Mouse (Mus musculus): Measurements from ENCODE around the gene Vamp1. TPM values are rescaled to one million over a fixed set of nuclear protein-coding genes. Genes with fewer than 3 reads are reported as not detected.
"Not testable (repeated sequence)": the region's sequence is repeated elsewhere in the genome, so short reads cannot be mapped to it uniquely, and the experiment has no call there.

Gene Vamp1
- polyA plus RNA-seq, 1 experiment from 2014 or later, result 2.6 TPM

DNA sequence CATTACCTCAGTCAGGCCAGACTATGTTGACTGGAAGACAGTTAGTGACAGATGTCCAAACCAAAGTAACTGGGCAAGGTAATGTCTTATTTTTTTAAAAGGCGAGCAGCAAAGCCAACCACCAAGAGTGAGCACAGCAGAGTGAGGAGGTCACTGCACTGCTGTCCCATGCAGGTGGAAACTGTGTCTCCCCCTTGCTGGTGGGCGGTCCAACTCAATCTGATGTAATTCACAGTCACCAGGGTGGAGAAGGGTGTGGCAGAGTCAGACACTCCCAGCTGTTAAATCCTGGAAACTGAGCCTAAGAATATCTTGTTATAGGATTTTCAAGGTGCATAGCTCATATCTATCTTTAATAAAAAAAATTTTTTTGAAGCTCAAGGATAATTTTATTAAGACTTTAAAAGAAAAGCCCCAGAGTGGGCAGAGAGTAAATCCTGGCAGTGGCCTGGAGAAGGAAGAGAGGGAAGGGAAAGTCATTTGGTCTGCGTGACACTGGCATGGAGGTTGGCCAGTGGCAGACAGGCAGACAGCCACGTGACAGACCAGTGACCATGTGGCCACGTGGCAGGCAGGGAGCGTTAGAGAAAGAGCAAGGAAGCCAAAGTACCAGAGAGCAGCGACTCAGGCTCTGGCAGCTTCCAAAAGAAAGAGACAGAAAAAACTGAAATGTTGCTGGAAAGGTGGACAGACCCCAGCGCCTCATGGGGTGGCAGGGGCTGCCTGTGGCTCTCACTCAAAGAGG is 41.0 kb downstream of the Vamp1 start:
- H3K4me1 ChIP-seq (ENCODE audit: insufficient read depth), result no peaks in the 10 kb centered on the region
- no peak overlapping the region for H3K4me2 ChIP-seq
- ATAC-seq (ENCODE audit: insufficient read depth) (no peak), DNase-seq (no peak)
- H3K36me3 ChIP-seq (ENCODE audit: insufficient read depth), result no peaks in the 10 kb centered on the region
- no peaks in the 10 kb centered on the region for H3K27me3 ChIP-seq (ENCODE audit: insufficient read depth, low read length)
- no peak overlapping the region for H3K4me3 ChIP-seq (ENCODE audit: low read depth, low read length)
- H3K27ac ChIP-seq (ENCODE audit: low read depth), result no peak overlapping the region
- H3K9ac ChIP-seq, result no peak overlapping the region
- no peaks in the 10 kb centered on the region for H3K9me3 ChIP-seq (ENCODE audit: low read depth, low read length)
- no peak for TF ChIP-seq CTCF (IDR thresholded peaks at IDR 0.05; ENCODE audit: low read depth)
- WGBS, result 70% methylated on average over 8 of the region's 8 CpGs

DNA sequence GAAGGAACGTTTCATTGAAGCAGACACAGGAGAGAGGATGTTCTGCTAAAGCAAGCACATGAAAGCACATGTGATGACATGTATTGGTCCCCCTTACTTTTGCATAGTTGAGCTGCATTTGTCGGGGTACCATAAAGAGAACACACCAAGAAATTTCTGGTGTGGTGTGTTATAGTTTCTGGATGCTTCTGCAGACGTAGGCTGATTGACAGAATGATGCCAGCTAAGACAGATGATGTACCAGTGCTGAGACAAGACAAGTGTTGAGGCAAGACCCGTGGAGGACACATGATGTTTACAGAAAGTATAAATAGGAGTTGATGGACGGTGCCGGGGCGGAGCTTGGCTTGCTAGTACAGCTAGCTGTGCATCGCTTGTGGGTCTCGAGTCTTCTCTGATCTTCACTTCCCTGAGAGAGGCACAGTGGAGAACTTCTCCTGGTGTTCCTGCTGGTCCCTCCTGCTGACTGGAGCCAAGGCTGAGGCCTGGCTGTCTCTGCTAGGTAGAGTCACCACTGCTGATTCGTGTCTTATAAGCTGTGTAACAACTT is 44.7 kb downstream of the Vamp1 start:
- Histone ChIP-seq H3K36me3 (ENCODE audit: insufficient read depth) (no peaks in the 10 kb centered on the region), H3K9me3 (ENCODE audit: low read depth, low read length) (no peaks in the 10 kb centered on the region), H3K4me3 (ENCODE audit: low read depth, low read length) (no peak overlapping the region), H3K4me2 (no peak overlapping the region), H3K27me3 (ENCODE audit: insufficient read depth, low read length) (no peaks in the 10 kb centered on the region), H3K27ac (ENCODE audit: low read depth) (no peak overlapping the region), H3K4me1 (ENCODE audit: insufficient read depth) (no peaks in the 10 kb centered on the region), H3K9ac (no peak overlapping the region)
- no peak for TF ChIP-seq CTCF (IDR thresholded peaks at IDR 0.05; ENCODE audit: low read depth)
- 45% methylated on average over 10 of the region's 10 CpGs for WGBS
- DNase-seq (no peak), ATAC-seq (ENCODE audit: insufficient read depth) (no peak)

DNA sequence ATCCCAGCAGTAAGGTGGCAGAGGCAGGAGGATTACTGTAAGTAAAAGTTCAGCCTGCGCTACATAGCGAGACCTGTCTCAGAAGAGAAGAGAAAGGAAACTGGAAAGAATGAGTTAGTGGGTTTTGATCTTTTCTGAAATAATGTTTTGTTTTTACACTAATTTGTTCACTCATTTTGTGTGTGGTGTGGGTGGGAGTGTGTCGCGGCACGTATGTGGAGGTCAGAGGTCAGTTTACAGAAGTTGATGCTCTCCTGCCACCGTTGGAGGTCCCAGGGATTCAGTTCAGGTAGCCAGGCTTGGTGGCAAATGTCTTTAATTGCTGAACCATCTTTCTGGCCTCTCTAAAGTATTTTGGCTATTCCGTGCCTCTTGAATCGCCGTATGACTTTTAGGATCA is 48.9 kb downstream of the Vamp1 start:
- no peak for TF ChIP-seq CTCF (IDR thresholded peaks at IDR 0.05; ENCODE audit: low read depth)
- no peak for ATAC-seq (ENCODE audit: insufficient read depth)
- 74% methylated on average over 9 of the region's 9 CpGs for WGBS

DNA sequence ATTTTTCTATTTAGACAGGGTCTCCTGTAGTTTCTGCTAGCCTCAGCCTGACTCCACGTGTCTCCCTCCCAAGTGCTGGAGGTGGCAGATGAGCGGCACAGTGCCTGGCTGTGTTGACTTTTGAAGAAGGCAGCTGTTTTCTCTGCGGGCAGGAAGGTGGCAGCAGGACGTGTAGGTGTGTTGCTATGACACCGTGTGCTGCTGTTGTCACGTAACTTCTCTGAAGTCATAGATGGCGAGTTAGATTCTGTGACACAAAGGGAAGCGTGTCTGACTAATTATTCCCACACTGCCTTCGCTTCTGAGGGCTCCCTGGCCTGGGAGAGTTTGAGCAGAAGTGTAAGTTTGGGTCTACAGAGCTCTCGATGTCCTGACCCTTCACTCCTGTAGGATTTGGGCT is 49.9 kb downstream of the Vamp1 start:
- H3K27me3 ChIP-seq (ENCODE audit: insufficient read depth, low read length), result no peaks in the 10 kb centered on the region
- 37% methylated on average over 10 of the region's 10 CpGs for WGBS

More for the DNA sequence above, 48.9 kb downstream of the Vamp1 start:
- Histone ChIP-seq H3K9me3 (ENCODE audit: low read depth, low read length) (no peaks in the 10 kb centered on the region), H3K4me1 (ENCODE audit: insufficient read depth) (no peaks in the 10 kb centered on the region), H3K36me3 (ENCODE audit: insufficient read depth) (no peaks in the 10 kb centered on the region), H3K4me3 (ENCODE audit: low read depth, low read length) (no peak overlapping the region), H3K4me2 (no peak overlapping the region), H3K9ac (no peak overlapping the region), H3K27me3 (ENCODE audit: insufficient read depth, low read length) (no peaks in the 10 kb centered on the region), H3K27ac (ENCODE audit: low read depth) (no peak overlapping the region)
- no peak for DNase-seq

DNA sequence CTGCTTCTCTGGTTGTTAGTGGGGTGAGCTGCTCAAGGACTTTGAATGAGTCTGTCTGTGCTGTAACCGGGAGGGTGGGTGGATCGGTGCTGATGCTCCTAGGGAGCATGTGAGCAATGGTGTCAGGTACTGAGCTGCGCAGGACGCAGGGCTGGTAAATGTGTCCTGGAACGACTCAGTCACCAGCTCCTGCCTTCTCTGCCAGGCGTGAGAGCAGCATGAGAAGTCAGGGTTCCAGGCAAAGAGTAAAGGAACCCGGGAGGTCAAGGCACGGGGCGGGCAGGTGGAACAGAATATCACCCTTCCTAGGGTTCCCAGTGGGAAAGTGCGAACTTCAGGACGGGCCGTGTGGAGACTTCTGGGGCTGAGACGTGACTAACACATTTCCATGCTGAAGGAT is 50.7 kb downstream of the Vamp1 start:
- DNase-seq (no peak), ATAC-seq (ENCODE audit: insufficient read depth) (no peak)
- Histone ChIP-seq H3K9me3 (ENCODE audit: low read depth, low read length) (no peaks in the 10 kb centered on the region), H3K9ac (no peak overlapping the region), H3K27ac (ENCODE audit: low read depth) (no peak overlapping the region), H3K4me3 (ENCODE audit: low read depth, low read length) (no peak overlapping the region), H3K4me2 (no peak overlapping the region), H3K27me3 (ENCODE audit: insufficient read depth, low read length) (no peaks in the 10 kb centered on the region), H3K4me1 (ENCODE audit: insufficient read depth) (no peaks in the 10 kb centered on the region), H3K36me3 (ENCODE audit: insufficient read depth) (no peaks in the 10 kb centered on the region)
- WGBS, result 57% methylated on average over 13 of the region's 13 CpGs
- TF ChIP-seq CTCF (IDR thresholded peaks at IDR 0.05; ENCODE audit: low read depth), result no peak

More for the DNA sequence above, 49.9 kb downstream of the Vamp1 start:
- TF ChIP-seq CTCF (IDR thresholded peaks at IDR 0.05; ENCODE audit: low read depth), result no peak
- ATAC-seq (ENCODE audit: insufficient read depth) (no peak), DNase-seq (no peak)
- no peak overlapping the region for H3K9ac ChIP-seq
- H3K9me3 ChIP-seq (ENCODE audit: low read depth, low read length), result no peaks in the 10 kb centered on the region
- H3K27ac ChIP-seq (ENCODE audit: low read depth), result no peak overlapping the region
- no peak overlapping the region for H3K4me2 ChIP-seq
- H3K4me3 ChIP-seq (ENCODE audit: low read depth, low read length), result no peak overlapping the region
- H3K36me3 ChIP-seq (ENCODE audit: insufficient read depth), result no peaks in the 10 kb centered on the region
- no peaks in the 10 kb centered on the region for H3K4me1 ChIP-seq (ENCODE audit: insufficient read depth)

DNA sequence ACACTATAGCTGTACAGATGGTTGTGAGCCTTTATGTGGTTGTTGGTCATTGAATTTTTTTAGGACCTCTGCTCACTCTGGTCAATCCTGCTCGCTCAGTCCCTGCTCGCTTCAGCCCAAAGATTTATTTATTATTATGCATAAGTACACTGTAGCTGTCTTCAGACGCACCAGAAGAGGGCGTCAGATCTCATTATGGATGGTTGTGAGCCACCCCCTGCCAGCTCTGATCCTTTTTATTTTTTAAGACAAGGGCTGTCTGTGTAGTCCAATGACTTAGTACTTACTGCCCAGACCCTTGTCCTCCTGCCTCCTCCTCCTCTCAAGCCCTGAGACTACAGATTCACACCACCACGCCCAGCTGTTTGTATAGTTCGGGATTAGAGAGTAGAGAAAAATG is 51.2 kb downstream of the Vamp1 start:
- not testable (repeated sequence) for H3K9ac ChIP-seq; H3K27me3 ChIP-seq (ENCODE audit: insufficient read depth, low read length); H3K4me1 ChIP-seq (ENCODE audit: insufficient read depth); ATAC-seq (ENCODE audit: insufficient read depth); H3K4me3 ChIP-seq (ENCODE audit: low read depth, low read length); H3K9me3 ChIP-seq (ENCODE audit: low read depth, low read length); DNase-seq; H3K27ac ChIP-seq (ENCODE audit: low read depth); H3K4me2 ChIP-seq; H3K36me3 ChIP-seq (ENCODE audit: insufficient read depth)
- 56% methylated on average over 6 of the region's 6 CpGs for WGBS

DNA sequence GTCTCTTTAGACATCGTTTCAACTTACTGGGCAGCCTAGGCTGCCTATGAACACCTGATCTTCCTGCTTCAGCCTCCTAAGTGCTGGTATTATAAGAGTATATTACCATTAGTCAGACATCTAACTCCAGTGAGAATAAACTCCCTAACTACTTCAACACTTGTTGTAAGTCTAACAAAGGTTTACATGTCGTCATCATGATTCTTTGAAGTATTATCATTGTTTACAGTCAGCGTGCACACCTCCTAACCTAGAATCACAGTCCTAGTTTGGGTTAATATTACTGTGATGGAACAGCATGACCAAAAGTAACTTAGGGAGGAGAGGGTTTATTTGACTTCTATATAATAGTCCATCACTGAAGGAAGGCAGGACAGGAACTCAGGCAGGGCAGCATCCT is 52.1 kb downstream of the Vamp1 start:
- H3K27me3 ChIP-seq (ENCODE audit: insufficient read depth, low read length), result no peaks in the 10 kb centered on the region
- DNase-seq, result no peak
- 64% methylated on average over 3 of the region's 3 CpGs for WGBS
- no peaks in the 10 kb centered on the region for H3K9me3 ChIP-seq (ENCODE audit: low read depth, low read length)
- no peaks in the 10 kb centered on the region for H3K36me3 ChIP-seq (ENCODE audit: insufficient read depth)
- H3K4me2 ChIP-seq, result no peak overlapping the region
- H3K4me1 ChIP-seq (ENCODE audit: insufficient read depth), result 0 out of 2 replicates have a peak, but pooled peaks cover 2% of the 10 kb centered on the region
- TF ChIP-seq CTCF (IDR thresholded peaks at IDR 0.05; ENCODE audit: low read depth), result no peak
- H3K4me3 ChIP-seq (ENCODE audit: low read depth, low read length), result no peak overlapping the region
- no peak overlapping the region for H3K27ac ChIP-seq (ENCODE audit: low read depth)
- no peak for ATAC-seq (ENCODE audit: insufficient read depth)
- H3K9ac ChIP-seq, result no peak overlapping the region
